Mouse (Mus musculus) heart, postnatal 0 days (tissue): ENCODE results near the gene As3mt.

Experiments
- CTCF ChIP-seq: IDR thresholded peaks from 2 replicates; pipeline ENCODE4 v1.5.1; 2016; ENCODE audit warnings: antibody characterized with exemption, control low read depth, low read depth
- EP300 ChIP-seq: IDR thresholded peaks from 2 replicates; pipeline ENCODE4 v1.6.1; 2016; ENCODE audit warnings: antibody characterized with exemption, low read depth

GRCm38 (mm10) chr19:46762992-46763342 is 55.7 kb downstream of the As3mt start:
- no peak for TF ChIP-seq EP300
- TF ChIP-seq CTCF: no peak
